Mouse (Mus musculus) kidney, adult 10 weeks (tissue): Measurements from ENCODE around the gene Shisal2b. TPM values are rescaled to one million over a fixed set of nuclear protein-coding genes. Genes with fewer than 3 reads are reported as not detected.

Experiments
- polyA plus RNA-seq: library from polyadenylated mRNA; stranded (reverse); fragments of 350-450 nt; fragmentation: Illumina TruSeq; extraction: RNeasy Lipid Tissue Mini Kit (QIAGEN cat#74804); gene quantifications from one replicate; pipeline ENCODE4 v1.2.3, GENCODE M21; 2014; ENCODE audit warnings: low read depth, low replicate concordance

Gene Shisal2b
- polyA plus RNA-seq, result not detected

GRCm38 (mm10) chr13:104863127-104863979 is at the start of gene Shisal2b:
Gene Shisal2b, minus strand, starts transcription at chr13:104863893.

GRCm38 (mm10) chr13:104816635-104817571 is 46.8 kb downstream of the Shisal2b start, which contains the start of gene Cwc27:
Gene Cwc27, minus strand, starts transcription at chr13:104817142.

Other genes with a start within 250 kb of the Shisal2b start
- 82.1 TPM for gene Srek1ip1, start 71.4 kb downstream of the Shisal2b start, polyA plus RNA-seq
- 25.2 TPM for gene Cwc27, start 46.8 kb downstream of the Shisal2b start, polyA plus RNA-seq
- 2.5 TPM for gene Rgs7bp, start 191.0 kb upstream of the Shisal2b start, polyA plus RNA-seq
- not detected for gene 4933425L06Rik, start 218.2 kb upstream of the Shisal2b start, polyA plus RNA-seq